Mouse (Mus musculus) heart, embryonic 10.5 days (tissue): ENCODE data around the gene Mien1. TPM values are rescaled to one million over a fixed set of nuclear protein-coding genes. Genes with fewer than 3 reads are reported as not detected.

Source experiments
- DNase-seq: peaks from one replicate; pipeline ENCODE4 v3.0.0-alpha.2; 2017; ENCODE audit warnings: low spot score
- H3K27ac ChIP-seq: fragments of 300-500 bp; sonication (generic); 2 replicates; pipeline ENCODE4 v1.5.1; 2016; ENCODE audit warnings: mild to moderate bottlenecking
- H3K27me3 ChIP-seq: fragments of 300-500 bp; sonication (generic); 2 replicates; pipeline ENCODE4 v1.6.1; 2016; ENCODE audit warnings: mild to moderate bottlenecking; ENCODE audit not compliant: poor library complexity, insufficient read depth, severe bottlenecking
- H3K36me3 ChIP-seq: fragments of 300-500 bp; sonication (generic); 2 replicates; pipeline ENCODE4 v1.6.1; 2016; ENCODE audit warnings: mild to moderate bottlenecking, moderate library complexity
- H3K4me1 ChIP-seq: fragments of 300-500 bp; sonication (generic); 2 replicates; pipeline ENCODE4 v1.6.1; 2016; ENCODE audit warnings: mild to moderate bottlenecking
- H3K4me3 ChIP-seq: fragments of 300-500 bp; sonication (generic); 2 replicates; pipeline ENCODE4 v1.5.1; 2016; ENCODE audit warnings: mild to moderate bottlenecking, moderate library complexity
- H3K9me3 ChIP-seq: fragments of 300-500 bp; sonication (generic); 2 replicates; pipeline ENCODE4 v1.6.1; 2016; ENCODE audit warnings: mild to moderate bottlenecking, moderate library complexity
- WGBS: fragments of 180-500 bp; shearing (Covaris S2); methylation state at CpG from one replicate; pipeline ENCODE4 v1.1.7; 2016; 5-methylcytosine and 5-hydroxymethylcytosine counted together
- polyA plus RNA-seq: library from polyadenylated mRNA; unstranded; fragments of >200 nt; fragmentation: Nextera tagmentation; extraction: Ambion mirVana; gene quantifications from 2 replicates; pipeline ENCODE4 v1.2.1, GENCODE M21; 2016

Mien1 gene
- polyA plus RNA-seq, 1 experiment from 2014 or later: 98.9 TPM

- Histone ChIP-seq H3K27ac (no peak overlapping the region), H3K9me3 (no peaks in the 10 kb centered on the region), H3K4me1 (peaks cover 12% of the 10 kb centered on the region), H3K36me3 (no peaks in the 10 kb centered on the region), H3K27me3 (no peaks in the 10 kb centered on the region), H3K4me3 (no peak overlapping the region)
- DNase-seq: no peak
- 59% methylated on average over 8 of the region's 8 CpGs for WGBS
These were observed 35.2 kb upstream of the Mien1 start for GRCm38 (mm10) chr11:98473916-98474479.

- no peak overlapping the region for H3K27ac ChIP-seq
- H3K36me3 ChIP-seq: no peaks in the 10 kb centered on the region
- H3K4me1 ChIP-seq: peaks cover 12% of the 10 kb centered on the region
- no peak for DNase-seq
- H3K27me3 ChIP-seq: no peaks in the 10 kb centered on the region
- H3K9me3 ChIP-seq: no peaks in the 10 kb centered on the region
- WGBS: 74% methylated on average over 4 of the region's 4 CpGs
- no peak overlapping the region for H3K4me3 ChIP-seq
These were observed 33.9 kb upstream of the Mien1 start for GRCm38 (mm10) chr11:98472696-98473095.

GRCm38 (mm10) chr11:98470795-98471194, 32.0 kb upstream of the Mien1 start:
- no peak for DNase-seq
- 71% methylated on average over 6 of the region's 6 CpGs for whole genome bisulfite sequencing
- no peak overlapping the region for H3K4me3 ChIP-seq
- H3K27ac ChIP-seq: no peak overlapping the region
- no peaks in the 10 kb centered on the region for H3K9me3 ChIP-seq
- peaks cover 9% of the 10 kb centered on the region; the same call in 1 of the 2 replicates for H3K27me3 ChIP-seq
- H3K4me1 ChIP-seq: peaks cover 9% of the 10 kb centered on the region; the same call in 1 of the 2 replicates
- no peaks in the 10 kb centered on the region for H3K36me3 ChIP-seq

GRCm38 (mm10) chr11:98469761-98470714, 31.2 kb upstream of the Mien1 start:
- WGBS: 74% methylated on average over 22 of the region's 22 CpGs
- no peaks in the 10 kb centered on the region for H3K36me3 ChIP-seq
- peaks cover 9% of the 10 kb centered on the region; the same call in 1 of the 2 replicates for H3K4me1 ChIP-seq
- no peak for DNase-seq
- H3K27ac ChIP-seq: no peak overlapping the region
- no peak overlapping the region for H3K4me3 ChIP-seq
- no peaks in the 10 kb centered on the region for H3K9me3 ChIP-seq
- H3K27me3 ChIP-seq: peaks cover 13% of the 10 kb centered on the region; the same call in 1 of the 2 replicates

- H3K27ac ChIP-seq: no peak overlapping the region
- H3K36me3 ChIP-seq: no peaks in the 10 kb centered on the region
- 73% methylated on average over 6 of the region's 6 CpGs for WGBS
- H3K27me3 ChIP-seq: peaks cover 52% of the 10 kb centered on the region
- H3K9me3 ChIP-seq: no peaks in the 10 kb centered on the region
- no peaks in the 10 kb centered on the region for H3K4me1 ChIP-seq
- no peak for DNase-seq
- no peak overlapping the region for H3K4me3 ChIP-seq
These were observed 25.7 kb upstream of the Mien1 start for GRCm38 (mm10) chr11:98464516-98464915.

GRCm38 (mm10) chr11:98463911-98464310, 25.1 kb upstream of the Mien1 start:
- Histone ChIP-seq H3K27ac (no peak overlapping the region), H3K4me3 (no peak overlapping the region), H3K4me1 (peaks cover under 1% of the 10 kb centered on the region), H3K36me3 (no peaks in the 10 kb centered on the region), H3K9me3 (no peaks in the 10 kb centered on the region), H3K27me3 (peaks cover 58% of the 10 kb centered on the region)
- DNase-seq: no peak
- WGBS: 86% methylated on average over 9 of the region's 9 CpGs

GRCm38 (mm10) chr11:98462255-98462654, 23.5 kb upstream of the Mien1 start:
- Histone ChIP-seq H3K9me3 (no peaks in the 10 kb centered on the region), H3K27me3 (peaks cover 69% of the 10 kb centered on the region), H3K4me1 (peaks cover 15% of the 10 kb centered on the region), H3K4me3 (no peak overlapping the region), H3K36me3 (no peaks in the 10 kb centered on the region), H3K27ac (no peak overlapping the region)
- DNase-seq: no peak
- 83% methylated on average over 6 of the region's 6 CpGs for WGBS

- no peaks in the 10 kb centered on the region for H3K9me3 ChIP-seq
- no peak overlapping the region for H3K4me3 ChIP-seq
- WGBS: 45% methylated on average over 6 of the region's 6 CpGs
- no peak overlapping the region for H3K27ac ChIP-seq
- no peaks in the 10 kb centered on the region for H3K36me3 ChIP-seq
- H3K4me1 ChIP-seq: peaks cover 19% of the 10 kb centered on the region
- peaks cover 64% of the 10 kb centered on the region for H3K27me3 ChIP-seq
- no peak for DNase-seq
These were observed 22.4 kb upstream of the Mien1 start for GRCm38 (mm10) chr11:98461109-98461720.

GRCm38 (mm10) chr11:98459860-98460259, 21.1 kb upstream of the Mien1 start:
- Histone ChIP-seq H3K36me3 (no peaks in the 10 kb centered on the region), H3K4me3 (no peak overlapping the region), H3K9me3 (no peaks in the 10 kb centered on the region), H3K27me3 (peaks cover 58% of the 10 kb centered on the region), H3K27ac (no peak overlapping the region), H3K4me1 (peaks cover 19% of the 10 kb centered on the region)
- DNase-seq: no peak
- WGBS: 74% methylated on average over 9 of the region's 9 CpGs

GRCm38 (mm10) chr11:98459071-98459741, 20.4 kb upstream of the Mien1 start:
- no peaks in the 10 kb centered on the region for H3K9me3 ChIP-seq
- peaks cover 19% of the 10 kb centered on the region for H3K4me1 ChIP-seq
- 13% methylated on average over 11 of the region's 11 CpGs for WGBS
- no peak overlapping the region for H3K4me3 ChIP-seq
- H3K27ac ChIP-seq: no peak overlapping the region
- DNase-seq: no peak
- 0 out of 2 replicates have a peak, but pooled peaks cover 1% of the 10 kb centered on the region for H3K36me3 ChIP-seq
- H3K27me3 ChIP-seq: peaks cover 56% of the 10 kb centered on the region

- Histone ChIP-seq H3K27me3 (peaks cover 57% of the 10 kb centered on the region), H3K36me3 (0 out of 2 replicates have a peak, but pooled peaks cover 7% of the 10 kb centered on the region), H3K9me3 (no peaks in the 10 kb centered on the region), H3K4me1 (peaks cover 19% of the 10 kb centered on the region), H3K27ac (peak overlapping the region; percentile 89), H3K4me3 (peak overlapping the region; percentile 74)
- WGBS: 2% methylated on average over 26 of the region's 30 CpGs
- DNase-seq: no peak
These were observed 19.6 kb upstream of the Mien1 start for GRCm38 (mm10) chr11:98458121-98458990.
